Mouse (Mus musculus) liver, adult 2 months (tissue): ENCODE results near the gene Vav3. TPM values are rescaled to one million over a fixed set of nuclear protein-coding genes. Genes with fewer than 3 reads are reported as not detected.

Source experiments
- DNase-seq: peaks from one replicate; pipeline ENCODE4 v3.0.0-alpha.2; 2011; ENCODE audit warnings: low read depth, low spot score; ENCODE audit errors: extremely low read depth
- H3K27ac ChIP-seq: fragments of 200-500 bp; replicated peaks from 2 replicates; pipeline ENCODE4 v1.5.1; 2012; ENCODE audit warnings: low read depth, mild to moderate bottlenecking, control low read depth, inconsistent platforms, low read length; ENCODE audit not compliant: insufficient read depth
- H3K27me3 ChIP-seq: fragments of 200-500 bp; 2 replicates; pipeline ENCODE4 v1.6.1; 2012; ENCODE audit warnings: mild to moderate bottlenecking, moderate library complexity, low read length, inconsistent platforms; ENCODE audit not compliant: control insufficient read depth, insufficient read depth
- H3K36me3 ChIP-seq: fragments of 200-500 bp; 2 replicates; pipeline ENCODE4 v1.6.1; 2012; ENCODE audit warnings: low read length, inconsistent platforms; ENCODE audit not compliant: control insufficient read depth, insufficient read depth
- H3K4me1 ChIP-seq: fragments of 200-500 bp; 2 replicates; pipeline ENCODE4 v1.6.1; 2011; ENCODE audit warnings: low read length; ENCODE audit not compliant: control insufficient read depth, insufficient read depth
- H3K4me3 ChIP-seq: fragments of 200-500 bp; 2 replicates; pipeline ENCODE4 v1.5.1; 2011; ENCODE audit warnings: low read depth, mild to moderate bottlenecking, control low read depth, low read length, moderate library complexity; ENCODE audit not compliant: insufficient read depth
- H3K79me2 ChIP-seq: fragments of 200-500 bp; 2 replicates; pipeline ENCODE4 v1.6.1; 2012; ENCODE audit warnings: inconsistent platforms, mild to moderate bottlenecking, low read length, moderate library complexity; ENCODE audit not compliant: control insufficient read depth, insufficient read depth
- H3K9ac ChIP-seq: fragments of 200-500 bp; 2 replicates; pipeline ENCODE4 v1.6.1; 2012; ENCODE audit warnings: low read depth, mild to moderate bottlenecking, control low read depth, inconsistent platforms, low read length
- CTCF ChIP-seq: fragments of 200-500 bp; IDR thresholded peaks from 2 replicates; pipeline ENCODE4 v1.5.1; 2011; ENCODE audit warnings: low read depth, low read length, control low read depth
- POLR2A ChIP-seq: fragments of 200-500 bp; IDR thresholded peaks from 2 replicates; pipeline ENCODE4 v1.6.1; 2011; ENCODE audit warnings: low read length, control low read depth; ENCODE audit not compliant: insufficient read depth; ENCODE audit errors: extremely low read depth
- WGBS: fragments of 180-500 bp; shearing (Covaris S2); methylation state at CpG from one replicate; pipeline ENCODE4 v1.1.7; 2018; 5-methylcytosine and 5-hydroxymethylcytosine counted together
- polyA plus RNA-seq: library from polyadenylated mRNA; depleted of rRNA; stranded (reverse); fragments of >200 nt; gene quantifications from 2 replicates; pipeline ENCODE4 v1.2.3, GENCODE M21; 2012
- total RNA-seq: library from RNA; depleted of rRNA; stranded (reverse); fragments of >200 nt; gene quantifications from 2 replicates; pipeline ENCODE4 v1.2.3, GENCODE M21; 2014

Gene Vav3
- total and polyA plus RNA-seq, 2 experiments: 0.29 to 3.0 TPM

DNA sequence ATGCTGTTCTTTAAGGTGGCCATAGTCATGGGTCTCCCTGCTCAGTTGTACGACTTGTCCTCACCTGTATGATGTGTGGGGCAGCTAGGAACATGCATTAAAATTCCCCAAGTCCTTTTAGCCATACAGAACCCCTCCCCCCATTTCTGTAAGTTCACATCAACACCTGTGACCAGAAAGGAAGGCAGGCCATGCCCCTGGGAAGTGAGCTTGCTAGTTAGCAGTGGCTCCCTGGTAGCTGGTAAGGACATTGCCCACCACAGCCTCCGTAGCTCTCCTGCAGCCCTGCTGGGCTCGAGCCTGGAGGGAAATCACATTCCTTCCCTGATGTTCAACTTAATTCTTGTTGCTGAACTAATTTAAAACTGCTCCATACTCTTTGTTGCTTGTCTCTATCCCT, 146.3 kb downstream of the Vav3 start:
- no peak overlapping the region for H3K9ac ChIP-seq
- no peak overlapping the region for H3K4me3 ChIP-seq
- H3K27ac ChIP-seq: no peak overlapping the region
- no peaks in the 10 kb centered on the region for H3K4me1 ChIP-seq
- H3K79me2 ChIP-seq: no peaks in the 10 kb centered on the region
- H3K36me3 ChIP-seq: no peaks in the 10 kb centered on the region
- TF ChIP-seq CTCF (no peak), POLR2A (no peak)
- H3K27me3 ChIP-seq: no peaks in the 10 kb centered on the region
- no peak for DNase-seq
- 74% methylated on average over 3 of the region's 3 CpGs for WGBS

DNA sequence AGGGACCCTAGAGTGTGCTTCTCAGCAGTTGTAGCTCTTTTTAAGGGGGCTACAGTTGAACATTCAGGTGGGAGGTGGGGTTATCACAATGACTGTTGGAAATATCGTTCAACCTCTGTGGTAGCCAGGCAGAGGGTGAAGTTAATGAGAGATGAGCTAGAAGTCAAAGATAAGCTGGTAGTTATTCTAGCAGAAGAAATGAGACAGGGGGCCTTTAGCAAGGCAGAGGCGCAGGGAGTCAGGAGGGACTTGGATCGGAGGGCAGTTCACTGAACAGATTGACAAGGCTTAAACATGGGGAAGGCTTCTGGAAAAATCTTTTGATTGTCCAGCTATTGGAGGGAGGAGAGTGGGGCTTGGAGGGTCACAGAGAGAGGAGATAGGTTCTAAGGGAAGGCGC, 147.4 kb downstream of the Vav3 start:
- Histone ChIP-seq H3K27ac (no peak overlapping the region), H3K4me3 (no peak overlapping the region), H3K4me1 (no peaks in the 10 kb centered on the region), H3K9ac (no peak overlapping the region), H3K27me3 (no peaks in the 10 kb centered on the region), H3K36me3 (no peaks in the 10 kb centered on the region), H3K79me2 (no peaks in the 10 kb centered on the region)
- TF ChIP-seq POLR2A (no peak), CTCF (no peak)
- no peak for DNase-seq
- WGBS: 88% methylated on average over 4 of the region's 4 CpGs

DNA sequence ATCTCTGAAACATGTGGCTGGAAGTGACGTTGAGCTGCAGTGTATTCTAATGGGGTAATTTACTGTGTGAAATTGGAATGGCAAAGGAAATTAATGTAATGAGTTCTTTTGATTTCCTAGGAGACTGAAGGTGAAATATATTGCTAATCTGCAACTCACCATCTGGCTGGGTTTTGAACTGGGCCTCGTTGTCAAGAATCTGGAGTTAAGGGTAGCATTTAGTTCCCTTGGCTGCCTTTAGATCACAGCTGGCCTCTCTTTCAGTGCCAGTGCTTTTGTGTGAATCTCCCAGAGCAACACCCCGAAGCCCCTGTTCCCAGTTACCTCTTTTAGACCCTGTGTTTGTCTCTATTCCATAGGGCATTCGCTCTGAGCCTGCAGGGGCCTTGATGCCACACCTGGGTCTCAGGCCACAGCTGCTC, 148.3 kb downstream of the Vav3 start:
- no peak for TF ChIP-seq CTCF
- TF ChIP-seq POLR2A: no peak
- 65% methylated on average over 4 of the region's 4 CpGs for WGBS
- no peaks in the 10 kb centered on the region for H3K4me1 ChIP-seq

DNA sequence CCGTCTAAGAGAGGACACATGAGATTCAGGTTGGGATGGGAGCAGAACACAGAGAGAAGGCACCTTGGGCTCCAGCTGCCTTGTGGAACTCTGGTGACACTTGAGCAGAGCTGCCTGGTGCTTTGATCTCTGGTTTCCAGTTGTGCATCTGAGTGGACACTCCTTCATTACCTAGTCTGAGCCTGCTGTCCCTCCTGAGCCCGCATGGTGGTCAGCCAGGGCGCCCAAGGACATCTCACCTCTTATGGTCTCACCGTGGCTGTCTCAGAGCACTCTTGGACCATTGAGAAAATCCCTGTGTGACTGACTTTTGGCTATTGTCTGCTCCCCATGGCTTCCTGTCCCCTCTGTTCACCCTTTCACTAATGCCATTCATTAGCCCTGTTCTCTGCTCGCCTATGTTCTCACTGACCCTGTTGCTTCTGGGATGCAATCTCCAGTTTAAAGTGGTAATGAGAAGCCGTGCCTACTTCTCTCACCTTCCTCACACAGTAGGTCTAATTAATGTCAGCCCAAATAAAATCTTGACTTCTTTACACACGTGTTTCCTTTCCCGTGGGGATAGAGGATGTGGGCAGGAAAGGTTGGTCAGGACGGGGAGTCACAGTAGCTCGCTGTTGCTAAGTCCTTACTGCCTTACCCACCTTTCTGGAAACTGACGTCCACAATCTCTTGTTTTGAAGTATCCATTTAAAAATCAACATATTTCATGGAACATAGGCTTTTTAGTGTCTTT, 150.3 kb downstream of the Vav3 start:
- Histone ChIP-seq H3K27me3 (no peaks in the 10 kb centered on the region), H3K9ac (no peak overlapping the region), H3K79me2 (no peaks in the 10 kb centered on the region), H3K4me1 (no peaks in the 10 kb centered on the region), H3K27ac (no peak overlapping the region), H3K4me3 (no peak overlapping the region), H3K36me3 (no peaks in the 10 kb centered on the region)
- WGBS: 62% methylated on average over 11 of the region's 11 CpGs
- no peak for DNase-seq
- no peak for TF ChIP-seq CTCF

More for the DNA sequence above, 148.3 kb downstream of the Vav3 start:
- no peak overlapping the region for H3K27ac ChIP-seq
- H3K9ac ChIP-seq: no peak overlapping the region
- no peaks in the 10 kb centered on the region for H3K36me3 ChIP-seq
- H3K79me2 ChIP-seq: no peaks in the 10 kb centered on the region
- H3K4me3 ChIP-seq: no peak overlapping the region
- no peak for DNase-seq
- no peaks in the 10 kb centered on the region for H3K27me3 ChIP-seq

DNA sequence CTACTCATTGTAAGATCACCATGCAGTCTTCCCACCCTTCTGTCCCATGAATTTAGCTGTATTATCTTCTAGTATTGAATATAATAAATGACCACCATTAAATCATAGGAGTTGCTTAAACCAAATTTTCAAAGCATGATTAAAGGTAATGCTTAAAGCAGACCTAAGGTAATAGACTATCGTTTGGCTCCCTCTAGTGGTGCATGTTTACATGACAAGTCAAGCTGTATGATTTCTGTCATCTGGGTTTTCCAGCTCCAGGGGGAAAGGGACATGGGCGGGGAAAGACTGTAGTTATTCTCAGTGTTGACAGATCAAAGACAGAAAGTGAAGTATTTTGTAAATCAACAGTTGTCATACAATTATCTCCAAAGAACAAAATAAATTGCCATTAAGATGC, 151.1 kb downstream of the Vav3 start:
- Histone ChIP-seq H3K9ac (no peak overlapping the region), H3K79me2 (no peaks in the 10 kb centered on the region), H3K27me3 (no peaks in the 10 kb centered on the region), H3K4me3 (no peak overlapping the region), H3K36me3 (no peaks in the 10 kb centered on the region), H3K4me1 (no peaks in the 10 kb centered on the region), H3K27ac (no peak overlapping the region)
- no peak for TF ChIP-seq POLR2A
- peak; percentile 17; the same call in 1 of the 2 replicates for TF ChIP-seq CTCF
- 4% methylated on average over 2 of the region's 2 CpGs for WGBS
- peak; percentile 51 for DNase-seq

DNA sequence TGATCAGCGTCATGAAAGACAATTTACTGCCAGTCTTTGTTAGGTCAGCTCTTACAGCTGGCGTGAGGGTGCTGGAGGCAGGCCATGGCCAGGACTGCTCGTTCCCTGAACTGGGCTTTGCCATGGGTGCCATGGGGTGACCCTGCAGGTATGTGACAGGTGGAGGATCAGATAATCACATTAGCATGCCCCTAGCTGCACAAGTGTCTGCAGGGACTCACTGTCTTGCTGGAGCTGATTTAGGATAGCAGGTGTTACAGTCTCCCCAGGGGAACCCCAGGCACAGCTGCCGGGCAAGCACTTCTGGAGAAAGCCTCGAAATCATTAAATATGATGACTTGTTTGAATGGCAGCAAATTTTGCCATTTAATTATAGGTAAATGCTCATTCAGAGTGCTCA, 156.0 kb downstream of the Vav3 start:
- no peak for DNase-seq
- Histone ChIP-seq H3K27ac (no peak overlapping the region), H3K36me3 (no peaks in the 10 kb centered on the region), H3K4me1 (no peaks in the 10 kb centered on the region), H3K79me2 (no peaks in the 10 kb centered on the region), H3K9ac (no peak overlapping the region), H3K27me3 (no peaks in the 10 kb centered on the region), H3K4me3 (no peak overlapping the region)
- 76% methylated on average over 5 of the region's 5 CpGs for WGBS
- TF ChIP-seq CTCF: no peak
- no peak for TF ChIP-seq POLR2A
